Mouse (Mus musculus) naive thymus-derived CD4-positive, alpha-beta T cell, adult 2 months (primary cell): Measurements from ENCODE around the gene Gm20388.

Experiments used
- DNase-seq: peaks from one replicate; pipeline ENCODE4 v3.0.0-alpha.2; 2011; ENCODE audit warnings: low read depth

The Gm20388 gene

DNA sequence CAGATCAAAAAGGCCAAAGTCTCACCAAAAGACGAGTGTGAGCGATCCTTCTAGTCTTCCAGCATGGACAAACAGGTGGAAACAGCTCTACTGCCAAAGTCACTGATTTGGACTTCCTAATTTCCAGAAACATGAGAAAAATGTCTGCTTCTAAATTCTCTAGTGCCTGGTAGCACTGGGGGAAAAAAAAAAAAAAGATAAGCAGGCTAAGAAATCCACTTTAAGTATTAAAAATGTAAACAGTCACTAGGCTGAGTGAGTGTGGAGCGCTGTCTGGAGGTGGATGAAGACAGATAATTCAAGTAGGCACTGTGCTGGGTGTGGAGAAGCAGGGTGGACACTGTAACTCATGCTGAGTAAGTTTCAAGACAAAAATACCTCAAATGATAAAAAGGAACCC, 3025.3 kb downstream of the Gm20388 start:
- no peak for DNase-seq

DNA sequence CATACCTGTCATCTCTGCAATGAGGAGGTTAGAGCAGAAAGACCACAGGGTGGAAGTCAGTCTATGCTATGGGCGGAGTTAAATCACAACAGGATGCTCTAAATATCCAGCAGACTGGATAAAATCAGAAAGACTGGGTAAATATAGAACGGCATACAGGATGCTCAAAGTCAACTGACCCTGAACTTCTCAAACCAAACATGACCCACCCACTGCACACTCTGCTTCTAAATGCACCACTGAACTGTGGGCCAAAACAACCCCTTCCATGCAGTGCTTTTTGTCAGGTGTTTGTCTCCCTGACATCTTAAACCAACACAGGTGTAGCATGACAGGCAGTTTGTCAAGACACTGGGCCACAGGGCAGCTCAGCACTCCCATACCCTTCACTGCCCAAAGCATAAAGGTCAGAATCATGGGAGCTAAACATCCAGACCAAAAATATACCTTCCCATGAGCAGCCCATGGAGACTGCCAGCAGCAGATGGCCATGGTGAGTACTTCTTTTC, 3027.0 kb downstream of the Gm20388 start:
- DNase-seq: peak; percentile 70

DNA sequence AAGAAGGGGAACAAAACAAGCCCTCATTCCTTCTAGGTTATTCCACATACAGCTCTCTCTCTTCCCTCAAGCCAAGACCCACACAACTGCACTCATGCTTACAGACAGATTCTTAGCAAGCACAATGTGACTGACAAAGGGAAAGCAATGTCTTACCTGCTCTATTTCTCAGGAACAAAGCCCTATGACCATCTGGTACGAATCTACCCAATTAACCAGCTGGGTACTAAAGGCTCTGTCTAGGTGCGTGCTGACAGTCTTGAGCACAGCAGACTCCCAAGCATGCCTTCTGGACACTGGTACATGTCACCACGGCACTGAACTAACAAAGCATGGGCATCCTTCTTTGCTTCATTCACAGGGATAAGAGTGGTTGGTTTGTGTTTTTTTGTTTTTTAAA, 3027.5 kb downstream of the Gm20388 start:
- DNase-seq: peak; percentile 35

DNA sequence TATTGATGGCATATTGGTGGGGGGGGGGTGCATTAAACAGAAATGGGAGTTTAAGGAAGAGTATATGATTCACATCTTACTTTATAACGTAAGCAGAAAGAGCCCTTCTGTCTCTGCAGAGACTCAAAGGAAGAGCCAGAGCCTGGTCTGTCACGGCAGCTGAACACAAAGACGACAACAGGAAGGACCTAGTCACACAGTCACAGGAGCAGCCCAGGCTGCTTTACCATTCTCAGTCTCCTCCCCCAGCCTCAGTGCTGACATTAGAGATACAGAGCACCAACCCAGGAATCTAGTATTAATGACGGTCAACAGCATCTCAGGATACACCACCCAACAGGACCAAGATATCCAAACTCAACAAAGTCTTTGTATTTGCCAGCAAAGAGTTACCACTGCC, 3027.9 kb downstream of the Gm20388 start:
- peak; percentile 77 for DNase-seq

DNA sequence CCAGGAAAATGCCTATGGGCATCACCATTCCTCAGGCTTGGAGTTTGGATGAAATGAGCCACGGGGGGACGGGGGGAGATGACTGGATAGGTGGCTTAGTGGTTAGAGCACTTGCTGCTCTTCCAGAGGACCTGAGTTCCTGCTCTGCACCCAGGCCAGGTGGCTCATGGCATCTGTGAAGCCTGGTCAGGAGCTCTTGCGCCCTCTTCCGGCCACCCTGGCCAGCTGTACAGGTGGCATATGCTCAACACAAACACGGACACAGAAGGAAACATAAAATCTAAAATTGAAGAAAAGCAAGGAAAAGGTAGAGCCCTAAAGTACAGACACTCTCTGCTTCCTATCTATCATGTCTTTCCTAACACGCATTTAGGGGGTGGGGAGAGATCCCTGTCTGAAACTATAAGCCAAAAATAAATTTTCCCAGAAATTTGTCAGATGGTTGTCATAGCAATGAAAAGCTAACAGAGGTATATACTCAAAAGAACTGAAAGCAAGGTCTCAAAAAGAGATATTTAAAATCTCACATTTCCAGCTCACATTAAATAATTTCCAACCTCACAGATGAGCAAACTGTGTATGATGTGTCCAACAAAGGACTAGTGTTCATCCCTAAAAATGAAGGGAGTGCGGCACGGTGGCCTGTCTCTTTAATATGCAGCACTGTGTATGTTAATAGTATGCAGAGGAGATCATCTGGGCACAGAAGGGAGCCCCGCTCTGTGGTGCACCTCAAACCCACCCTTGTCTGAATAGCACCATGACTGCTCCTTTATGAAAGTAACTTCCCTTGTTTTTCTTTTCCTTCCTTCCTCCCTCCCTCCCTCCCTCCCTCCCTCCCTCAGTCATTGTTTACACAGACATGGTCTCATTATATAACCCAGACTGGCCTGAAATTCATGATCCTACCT, 3032.4 kb downstream of the Gm20388 start:
- DNase-seq: peak; percentile 43

DNA sequence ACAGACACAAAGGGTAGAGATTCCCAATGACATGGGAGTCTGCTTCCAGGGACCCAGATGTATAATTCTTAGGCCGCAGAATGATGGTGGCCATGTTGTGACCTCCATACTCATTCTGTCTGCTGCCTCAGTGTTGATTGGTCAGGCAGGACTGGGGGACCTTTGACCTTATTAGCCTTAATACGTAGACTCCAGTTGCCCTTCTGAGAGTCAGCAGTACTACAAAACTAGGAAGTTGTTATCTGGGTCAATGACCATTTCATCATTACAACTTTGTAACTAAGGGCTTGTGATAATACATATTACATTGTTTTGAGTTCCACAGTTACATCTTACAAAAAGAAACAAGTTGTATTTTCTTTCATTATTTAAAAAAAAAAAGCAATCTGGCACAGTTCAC, 3035.1 kb downstream of the Gm20388 start:
- DNase-seq: no peak

DNA sequence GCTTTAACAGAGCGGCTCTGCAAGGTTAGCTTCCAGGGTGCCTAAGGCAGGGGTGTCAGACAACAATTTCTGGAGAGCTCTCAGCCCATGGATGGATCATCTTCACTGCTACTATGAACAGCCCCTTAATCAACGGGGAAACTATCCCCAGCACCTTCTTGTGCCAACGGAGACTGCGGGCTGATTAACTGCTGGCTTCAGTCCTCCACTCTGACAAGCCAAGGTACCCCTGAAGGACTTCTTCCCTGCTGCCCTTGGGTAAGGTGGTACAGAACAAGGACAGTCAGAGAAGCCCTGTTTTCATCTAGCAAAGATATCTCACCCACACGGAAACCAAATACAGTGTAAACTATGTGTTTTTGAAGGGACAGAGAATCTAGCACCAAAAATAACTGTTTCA, 3039.1 kb downstream of the Gm20388 start:
- no peak for DNase-seq

DNA sequence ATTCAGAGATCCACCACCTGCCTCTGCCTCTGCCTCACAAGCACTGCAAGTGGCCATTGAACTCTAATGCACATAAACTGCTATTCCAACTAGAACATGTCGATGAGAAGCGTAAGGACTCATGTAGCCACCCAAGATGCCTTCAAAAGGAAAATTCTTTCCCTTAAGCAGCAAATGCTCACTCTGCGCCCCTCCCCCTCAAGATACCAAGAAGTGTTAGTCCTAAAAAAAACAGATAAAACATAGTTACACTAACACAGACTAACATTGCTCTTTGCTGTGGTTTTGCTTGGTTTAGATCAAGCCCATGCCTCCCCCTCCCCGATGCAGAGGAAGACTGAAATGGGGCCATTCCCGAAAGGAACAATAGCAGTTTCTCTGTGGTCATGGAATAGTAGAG, 3040.8 kb downstream of the Gm20388 start:
- DNase-seq: peak; percentile 62

DNA sequence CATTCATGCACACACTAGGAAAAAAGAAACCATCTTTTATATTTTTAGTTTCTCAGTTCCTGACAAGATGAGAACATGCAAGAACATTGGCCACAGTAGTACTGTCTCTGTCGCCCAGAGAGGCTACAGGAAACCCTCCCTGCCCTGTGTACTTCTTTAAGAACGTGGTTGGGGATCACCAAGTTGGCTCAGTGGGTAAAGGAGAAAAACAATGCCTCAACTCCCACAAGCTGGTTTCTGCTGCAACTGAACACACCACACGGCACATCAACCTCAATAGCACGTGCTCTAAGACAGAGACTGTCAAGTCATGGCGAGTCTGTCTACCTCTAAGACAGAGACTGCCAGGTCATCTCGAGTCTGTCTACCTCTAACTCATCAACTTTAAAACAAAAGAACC, 3042.4 kb downstream of the Gm20388 start:
- peak; percentile 74 for DNase-seq

DNA sequence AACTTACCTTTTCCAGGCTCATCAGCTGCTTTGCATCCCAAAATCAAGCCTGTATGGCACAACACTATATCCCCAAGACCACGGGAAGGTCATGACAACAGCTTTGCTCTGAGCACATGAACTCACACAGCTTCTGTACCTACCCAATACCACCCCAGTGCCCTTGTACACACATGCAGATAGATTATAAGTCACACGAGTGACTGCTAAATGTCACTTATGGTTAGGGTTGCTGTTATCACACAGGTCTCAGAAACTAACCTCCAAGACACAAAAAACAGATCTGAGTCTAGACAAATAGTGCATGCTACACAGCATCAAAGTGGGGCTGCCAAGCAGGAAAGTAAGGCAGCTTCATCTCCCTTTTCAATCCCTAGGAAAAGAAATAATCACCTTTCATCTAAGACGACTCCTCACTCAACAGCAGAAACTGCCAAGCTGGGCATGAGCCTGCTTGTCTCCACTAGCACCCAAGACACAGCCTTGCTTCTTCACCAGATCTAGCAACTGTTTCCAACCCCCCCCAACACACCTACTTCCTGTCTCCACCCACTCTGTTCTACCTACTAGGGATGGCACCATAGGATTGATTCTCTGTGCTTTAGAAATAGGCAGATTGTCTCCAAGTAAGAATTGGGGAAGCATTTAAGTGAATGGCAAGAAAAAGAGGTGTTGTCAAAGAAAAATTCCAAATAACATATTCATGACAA, 3043.6 kb downstream of the Gm20388 start:
- peak; percentile 66 for DNase-seq

DNA sequence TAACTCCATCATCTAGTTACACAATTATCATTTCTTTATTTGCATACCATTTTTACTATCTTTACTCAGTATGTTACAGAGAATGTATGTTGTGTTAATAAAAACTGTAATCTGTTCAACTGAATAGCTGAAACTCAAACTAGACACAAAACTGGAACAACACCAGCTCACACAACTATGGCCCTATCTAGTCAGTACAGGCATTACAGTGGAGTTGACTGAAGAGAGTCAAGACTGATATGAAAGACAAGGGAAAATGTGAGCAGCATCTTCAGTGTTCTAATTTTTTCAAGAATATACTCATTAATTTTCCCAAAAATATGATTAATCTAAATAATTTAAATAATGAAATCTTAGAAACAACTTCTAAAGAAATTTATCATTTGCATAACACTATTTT, 3044.6 kb downstream of the Gm20388 start:
- no peak for DNase-seq

DNA sequence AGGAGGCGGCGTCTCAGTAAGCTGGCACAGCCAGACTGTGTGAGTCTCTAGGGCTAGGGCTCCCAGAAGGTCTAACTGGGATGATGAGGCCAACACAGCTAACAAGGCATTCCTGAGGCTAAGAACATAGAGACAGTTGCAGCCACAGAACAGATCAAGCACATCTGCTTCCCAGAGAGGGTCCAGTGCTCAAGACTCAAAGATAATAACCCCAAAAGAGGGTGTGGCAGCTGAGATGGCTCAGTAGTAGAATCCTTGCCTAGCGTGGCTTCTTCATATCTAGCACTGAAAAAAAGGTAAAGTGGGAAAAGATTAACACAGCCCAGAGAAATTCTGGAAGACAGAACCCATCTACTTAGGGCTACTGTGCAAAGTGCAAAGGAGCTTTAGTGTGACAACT, 3045.4 kb downstream of the Gm20388 start:
- DNase-seq: no peak

DNA sequence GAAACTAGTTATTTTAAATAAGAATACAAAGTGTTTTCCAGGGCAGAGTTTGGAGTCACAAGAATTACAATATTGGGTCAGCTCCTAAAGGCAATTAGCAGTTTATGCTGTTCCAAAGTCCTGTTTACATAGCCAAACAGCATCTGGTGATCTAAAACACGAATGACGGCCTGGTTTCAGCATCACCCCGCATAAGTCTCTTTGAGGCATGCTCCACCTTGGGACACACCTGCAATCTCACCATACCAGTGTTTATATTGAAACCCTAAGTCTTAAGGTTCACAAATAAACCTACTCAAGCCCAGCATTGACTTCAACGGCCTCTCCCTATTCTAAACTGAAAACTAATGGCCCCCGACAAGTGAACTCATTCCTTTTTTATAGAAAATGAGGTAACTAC, 3049.7 kb downstream of the Gm20388 start:
- no peak for DNase-seq

DNA sequence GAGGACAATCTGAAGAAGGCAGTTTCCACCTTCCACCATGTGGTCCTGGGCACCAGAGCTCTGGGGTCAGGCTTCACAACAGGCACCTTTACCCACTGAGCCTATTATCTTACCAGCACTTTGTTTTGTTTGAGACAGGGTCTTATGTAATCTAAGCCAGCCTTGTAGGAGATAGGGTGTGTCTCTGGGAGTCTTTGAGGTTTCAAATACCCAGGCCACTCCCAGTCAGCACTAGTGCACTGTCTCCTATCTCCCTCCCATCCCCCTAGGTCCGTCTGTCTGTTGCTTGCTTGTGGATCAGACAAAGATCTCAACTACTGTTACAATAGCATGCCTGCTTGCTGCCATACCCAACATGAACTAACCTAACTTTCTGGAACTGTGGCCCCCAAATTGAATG, 3050.3 kb downstream of the Gm20388 start:
- DNase-seq: peak; percentile 50

DNA sequence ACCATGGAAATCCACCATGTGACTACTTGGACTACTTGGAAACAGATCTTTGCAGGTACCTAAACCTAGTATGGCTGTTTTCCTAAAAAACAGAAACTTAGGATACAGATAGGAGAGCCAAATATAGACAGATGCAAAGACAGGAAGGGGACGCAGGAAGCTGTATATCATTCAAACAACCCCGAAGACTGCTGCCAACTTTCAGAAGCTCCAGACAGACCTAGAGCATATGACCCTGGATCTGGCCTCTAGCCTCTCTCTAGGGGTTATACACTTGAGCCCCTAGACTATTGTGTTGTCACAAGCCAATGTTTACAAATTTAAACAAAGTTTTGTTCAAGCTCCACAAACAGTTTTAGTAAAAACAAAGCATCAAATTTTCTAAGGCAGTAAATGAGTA, 3050.8 kb downstream of the Gm20388 start:
- DNase-seq: no peak

DNA sequence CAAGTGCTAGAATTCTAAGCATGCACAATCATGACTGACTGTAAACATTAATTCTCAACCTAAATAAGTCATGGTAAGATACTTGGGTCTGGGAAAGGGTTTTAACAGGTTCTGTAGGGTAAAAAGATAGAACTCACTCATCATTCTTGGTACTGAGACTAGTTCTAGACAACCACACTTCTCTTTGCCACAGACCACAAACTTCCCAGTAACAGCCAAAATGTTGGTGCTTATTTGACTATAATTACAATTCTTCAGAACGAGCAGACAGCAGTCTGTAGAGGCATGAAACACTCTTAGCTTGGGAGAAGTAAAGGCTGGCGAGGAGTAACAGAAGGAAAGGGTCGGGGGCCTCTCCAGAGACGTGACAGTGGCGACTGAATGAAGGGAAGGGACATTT, 3051.4 kb downstream of the Gm20388 start:
- no peak for DNase-seq

DNA sequence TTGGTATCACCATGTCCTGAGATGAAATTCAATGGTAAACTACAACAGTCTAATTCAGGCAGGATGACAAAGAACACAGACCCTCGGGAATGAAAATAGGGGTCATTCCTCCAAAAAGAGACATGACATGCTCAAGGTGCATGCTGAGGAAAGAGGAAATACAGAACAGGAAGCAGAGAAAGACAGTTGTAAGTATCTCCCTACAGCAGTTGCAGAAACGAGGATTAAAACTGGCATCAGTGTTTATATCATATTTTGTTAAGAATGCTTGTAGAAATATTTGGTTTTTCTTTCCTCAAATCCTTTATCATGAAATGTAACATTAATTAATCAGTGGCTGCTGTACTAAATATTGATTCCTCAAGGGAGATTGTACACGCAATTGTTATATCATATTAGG, 3056.0 kb downstream of the Gm20388 start:
- no peak for DNase-seq

DNA sequence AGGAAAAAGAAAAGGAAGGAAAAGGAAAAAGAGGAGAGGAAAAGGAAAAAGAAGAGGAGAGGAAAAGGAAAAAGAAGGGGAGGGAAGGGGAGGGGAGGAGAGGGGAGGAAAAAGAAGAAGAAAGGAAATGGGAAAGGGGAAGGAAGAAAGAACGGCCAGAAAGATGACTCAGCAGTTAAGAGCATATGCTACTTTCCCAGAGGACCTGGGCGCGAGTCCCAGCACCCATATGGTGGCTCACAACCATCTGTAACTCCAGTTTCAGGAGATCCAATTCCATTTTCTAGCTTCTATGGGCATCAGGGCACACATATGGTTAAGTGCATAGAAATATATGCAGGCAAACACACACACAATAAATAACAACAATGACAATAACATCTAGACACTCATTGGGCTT, 3057.5 kb downstream of the Gm20388 start:
- DNase-seq: no peak

DNA sequence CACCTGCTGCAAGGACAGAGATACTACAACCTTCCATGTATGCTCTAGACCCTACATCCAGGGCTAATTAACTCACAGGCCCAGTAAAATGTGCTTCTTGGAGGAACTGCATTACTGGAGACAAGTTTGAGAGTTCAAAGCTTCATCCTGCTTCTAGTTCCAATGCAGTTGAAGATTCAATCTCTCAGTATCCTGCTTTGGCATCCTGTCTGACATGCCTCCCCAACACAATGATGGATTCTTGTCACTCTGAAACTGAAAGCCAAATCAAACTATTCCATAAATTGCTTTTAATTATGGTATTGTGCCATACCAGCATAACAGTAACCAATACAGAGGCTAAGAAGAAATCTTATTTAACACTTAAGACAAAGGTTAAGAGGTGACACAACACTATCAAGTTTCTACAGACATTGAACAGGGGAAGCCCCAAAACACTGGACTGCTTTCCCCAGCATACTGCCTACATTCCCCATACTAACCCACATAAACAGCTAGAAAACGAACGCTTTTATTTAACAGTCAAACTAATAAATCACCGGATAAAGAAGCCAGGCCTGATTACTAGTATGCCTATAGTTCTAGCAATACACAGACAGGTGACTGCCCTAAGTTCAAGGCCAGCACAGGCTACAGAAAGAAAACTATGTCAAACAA, 3059.5 kb downstream of the Gm20388 start:
- no peak for DNase-seq

DNA sequence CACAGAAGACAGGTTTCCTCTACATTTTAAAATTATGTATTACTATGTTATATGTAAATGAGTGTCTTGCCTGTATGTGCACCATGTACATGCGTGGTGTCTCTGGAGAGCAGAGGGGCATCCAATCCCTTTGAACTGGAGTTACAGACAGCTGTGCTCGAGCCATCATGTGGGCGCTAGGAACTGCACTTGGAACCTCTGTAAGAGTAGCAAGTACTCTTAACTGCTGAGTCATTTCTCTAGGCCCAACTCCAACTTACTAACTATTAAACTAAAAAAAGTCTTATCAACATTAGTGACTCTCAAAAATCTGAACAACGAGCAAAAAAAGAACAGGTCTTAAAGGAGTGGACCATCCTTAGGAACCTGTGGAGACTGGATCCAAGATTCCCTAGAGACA, 3065.4 kb downstream of the Gm20388 start:
- DNase-seq: no peak

DNA sequence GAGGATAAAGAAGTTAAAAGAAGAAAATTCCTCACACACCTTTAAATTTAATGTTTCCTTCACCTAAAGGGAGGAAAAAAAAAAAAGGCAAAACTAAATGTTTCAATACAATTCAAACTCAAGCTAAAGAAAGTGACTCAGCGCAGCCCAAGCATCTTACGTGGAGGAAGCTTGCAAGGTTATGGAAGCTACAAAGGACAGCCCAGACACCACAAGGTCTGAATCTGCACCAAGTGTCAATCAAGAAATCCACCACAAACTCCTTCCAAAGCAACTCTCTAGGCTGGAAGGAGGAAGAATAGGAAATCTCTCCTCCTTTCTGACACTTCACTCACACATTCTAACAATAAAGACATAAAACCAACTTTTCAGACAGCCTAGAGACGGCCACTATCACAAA, 3068.8 kb downstream of the Gm20388 start:
- no peak for DNase-seq

DNA sequence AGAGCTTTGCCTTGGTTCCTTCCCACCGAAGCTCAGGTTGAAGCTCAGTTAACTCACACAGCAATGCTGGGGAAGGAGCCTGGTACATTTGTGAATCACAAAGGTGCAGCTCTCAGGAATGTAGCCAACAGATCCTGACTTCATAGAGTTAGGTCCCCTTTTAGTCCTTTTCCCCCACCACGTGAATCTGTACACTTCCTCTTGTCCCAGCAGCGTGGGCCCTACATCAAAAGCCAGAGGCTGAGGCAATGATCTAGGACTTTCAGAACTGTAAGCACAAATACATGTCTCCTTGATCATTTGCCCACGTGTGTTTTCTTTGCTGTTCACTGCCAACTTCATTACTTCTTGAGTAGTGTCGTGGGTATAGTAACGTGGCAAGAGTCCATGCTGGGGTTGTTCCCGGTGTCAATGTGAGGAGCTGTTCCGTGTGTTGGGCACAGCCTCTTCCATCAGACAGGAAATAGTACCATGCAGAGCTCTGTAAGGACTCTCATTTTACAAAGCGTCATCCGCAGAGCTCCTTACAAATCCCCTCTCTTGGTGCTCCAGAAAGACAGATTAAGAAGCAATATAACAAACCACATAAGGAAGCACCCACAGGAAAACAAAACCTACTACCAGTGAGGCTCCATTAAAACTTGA, 3069.3 kb downstream of the Gm20388 start:
- DNase-seq: peak; percentile 66
